Mouse (Mus musculus) intestine, embryonic 14.5 days (tissue): Measurements from ENCODE around the gene Cntln. TPM values are rescaled to one million over a fixed set of nuclear protein-coding genes. Genes with fewer than 3 reads are reported as not detected.

Experiments
- ATAC-seq: fragments of 200-750 bp; cut with Nextera tagmentation; replicated peaks from 2 replicates; pipeline ENCODE4 v1.8.0; 2017; ENCODE audit warnings: low read depth, moderate number of reproducible peaks, moderate TSS enrichment, moderate library complexity; ENCODE audit not compliant: low FRiP score, low TSS enrichment
- DNase-seq: peaks from one replicate; pipeline ENCODE4 v3.0.0-alpha.2; 2018; ENCODE audit warnings: low spot score
- H3K27ac ChIP-seq: fragments of 300-500 bp; sonication (generic); 2 replicates; pipeline ENCODE4 v1.5.1; 2014; ENCODE audit warnings: low read depth, mild to moderate bottlenecking, control low read depth
- H3K27me3 ChIP-seq: fragments of 300-500 bp; sonication (generic); replicated peaks from 2 replicates; pipeline ENCODE4 v1.6.1; 2014; ENCODE audit warnings: low read length, control low read depth; ENCODE audit not compliant: control insufficient read depth, insufficient read depth
- H3K36me3 ChIP-seq: fragments of 300-500 bp; sonication (generic); 2 replicates; pipeline ENCODE4 v1.6.1; 2014; ENCODE audit warnings: low read length, control low read depth; ENCODE audit not compliant: control insufficient read depth, insufficient read depth
- H3K4me1 ChIP-seq: fragments of 300-500 bp; sonication (generic); replicated peaks from 2 replicates; pipeline ENCODE4 v1.6.1; 2014; ENCODE audit warnings: low read length, control low read depth, mixed read lengths; ENCODE audit not compliant: control insufficient read depth, insufficient read depth
- H3K4me2 ChIP-seq: fragments of 300-500 bp; sonication (generic); 2 replicates; pipeline ENCODE4 v1.6.1; 2014; ENCODE audit warnings: low read length
- H3K4me3 ChIP-seq: fragments of 300-500 bp; sonication (generic); 2 replicates; pipeline ENCODE4 v1.5.1; 2014; ENCODE audit warnings: low read depth, low read length, control low read depth, mixed read lengths
- H3K9ac ChIP-seq: fragments of 300-500 bp; sonication (generic); 2 replicates; pipeline ENCODE4 v1.6.1; 2014; ENCODE audit warnings: mild to moderate bottlenecking, low read length
- H3K9me3 ChIP-seq: fragments of 300-500 bp; sonication (generic); 2 replicates; pipeline ENCODE4 v1.6.1; 2016; ENCODE audit warnings: low read length, control low read depth; ENCODE audit not compliant: control insufficient read depth
- WGBS: fragments of 180-500 bp; shearing (Covaris S2); extraction: QIAGEN DNeasy Blood & Tissue Kit; methylation state at CpG from one replicate; pipeline ENCODE4 v1.1.7; 2014; 5-methylcytosine and 5-hydroxymethylcytosine counted together
- polyA plus RNA-seq: library from polyadenylated mRNA; unstranded; fragments of >200 nt; fragmentation: Nextera tagmentation; extraction: Ambion mirVana; gene quantifications from 2 replicates; pipeline ENCODE4 v1.2.1, GENCODE M21; 2014

Cntln gene
- polyA plus RNA-seq: 9.2 and 10.9 TPM in 2 replicates

DNA sequence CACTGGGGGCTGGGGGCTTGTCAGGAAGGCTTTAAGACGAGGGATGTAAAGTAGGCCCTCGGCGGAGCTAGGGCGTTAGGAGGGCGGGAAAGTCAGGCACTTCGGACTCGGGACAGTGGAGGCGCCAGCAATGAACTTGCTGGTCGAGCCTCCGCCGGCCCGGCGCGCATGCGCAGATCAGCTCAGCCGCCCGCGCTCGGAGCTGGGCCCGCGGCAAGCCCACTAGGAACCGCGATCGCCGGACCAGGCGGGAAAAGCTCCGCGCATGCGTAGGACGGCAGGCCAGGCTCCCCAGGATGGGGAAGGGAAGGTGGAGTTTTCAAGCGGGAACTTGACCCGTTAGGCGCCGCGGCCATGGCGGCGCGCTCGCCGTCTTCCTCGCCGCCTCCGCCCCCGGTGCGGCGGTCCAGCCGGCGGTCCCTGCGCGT is at the start of gene Cntln:
TSS of gene Cntln (plus strand) at position 199 of the 428 bp plus-strand sequence.
- H3K4me2 ChIP-seq: peak within 1 kb of the TSS; percentile 51
- DNase-seq: peak; percentile 94
- 0 out of 2 replicates have a peak, but pooled peaks cover 2% of the 10 kb centered on the region for H3K9me3 ChIP-seq
- ATAC-seq: peak; percentile 97
- peak within 1 kb of the TSS; percentile 74 for H3K4me3 ChIP-seq
- peak within 1 kb of the TSS; percentile 95 for H3K27ac ChIP-seq
- peak within 1 kb of the TSS; percentile 87 for H3K9ac ChIP-seq
- no peaks in the 10 kb centered on the region for H3K36me3 ChIP-seq
- WGBS: under 1% methylated on average over 50 of the region's 50 CpGs
- peaks cover 6% of the 10 kb centered on the region for H3K4me1 ChIP-seq
- H3K27me3 ChIP-seq: no peaks in the 10 kb centered on the region

DNA sequence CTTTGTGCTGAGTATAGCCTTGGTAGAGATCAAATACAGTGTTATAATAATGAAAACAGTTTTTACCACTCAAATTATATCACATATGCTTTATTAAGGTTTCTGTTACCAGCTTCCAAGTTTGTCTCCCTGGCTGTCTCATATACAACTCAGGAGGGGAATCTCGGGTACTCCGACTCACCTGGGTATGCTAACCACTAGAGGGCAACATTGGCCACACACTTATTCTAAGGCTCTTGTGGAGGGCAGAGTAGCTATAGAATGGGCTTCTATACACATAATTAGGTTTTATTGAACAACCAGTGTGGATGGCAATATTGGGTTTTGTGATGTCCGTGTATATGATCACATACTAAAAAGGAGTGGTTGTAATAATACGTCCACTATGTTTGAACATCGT is 47.1 kb upstream of the Cntln start:
- DNase-seq (no peak), ATAC-seq (no peak)
- H3K27ac ChIP-seq: no peak overlapping the region
- no peak overlapping the region for H3K4me3 ChIP-seq
- H3K9me3 ChIP-seq: no peaks in the 10 kb centered on the region
- H3K27me3 ChIP-seq: no peaks in the 10 kb centered on the region
- H3K36me3 ChIP-seq: no peaks in the 10 kb centered on the region
- H3K9ac ChIP-seq: no peak overlapping the region
- H3K4me2 ChIP-seq: no peak overlapping the region
- WGBS: 39% methylated on average over 5 of the region's 5 CpGs
- no peaks in the 10 kb centered on the region for H3K4me1 ChIP-seq

DNA sequence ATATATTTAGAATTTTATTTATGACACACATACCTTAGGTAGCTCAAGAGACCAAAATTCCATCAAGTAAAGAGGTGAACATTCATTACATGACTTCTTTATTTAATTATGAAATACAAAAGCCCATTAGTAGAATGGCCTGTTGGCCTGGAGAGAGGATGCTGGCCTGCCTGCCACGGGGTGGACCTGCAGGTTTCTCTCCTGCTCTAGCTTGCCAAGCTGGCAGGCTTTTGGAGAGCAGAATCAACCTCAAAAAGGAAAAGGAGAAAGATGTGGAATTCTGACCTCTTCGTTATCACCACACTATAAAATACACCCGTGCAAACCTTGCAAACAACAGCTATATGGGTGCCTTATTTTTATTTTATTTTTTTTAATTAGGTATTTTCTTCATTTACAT is 45.6 kb upstream of the Cntln start:
- Histone ChIP-seq H3K4me2 (no peak overlapping the region), H3K27me3 (no peaks in the 10 kb centered on the region), H3K9me3 (no peaks in the 10 kb centered on the region), H3K9ac (no peak overlapping the region), H3K36me3 (no peaks in the 10 kb centered on the region), H3K27ac (no peak overlapping the region), H3K4me1 (no peaks in the 10 kb centered on the region), H3K4me3 (no peak overlapping the region)
- no peak for ATAC-seq
- WGBS: 83% methylated on average over 3 of the region's 3 CpGs
- DNase-seq: no peak

DNA sequence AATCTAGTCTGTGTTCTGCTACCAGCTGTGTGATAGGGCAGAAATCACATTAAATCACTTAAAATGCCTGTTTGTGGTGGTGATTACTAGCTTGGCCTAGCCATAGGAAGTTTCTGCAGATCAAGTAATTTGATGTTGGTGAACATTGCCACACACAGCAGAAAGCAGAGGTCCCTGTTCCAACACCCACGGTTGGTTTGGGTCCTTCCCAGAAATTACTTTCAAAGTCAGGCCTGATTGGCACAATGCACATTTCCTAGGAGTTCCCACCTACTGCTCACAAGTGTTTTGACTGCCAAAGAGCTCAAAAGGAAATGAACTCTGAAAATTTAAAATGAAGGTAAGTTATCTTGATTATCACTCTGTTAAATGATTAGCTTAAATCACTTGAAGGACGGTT is 44.6 kb upstream of the Cntln start:
- Histone ChIP-seq H3K4me3 (no peak overlapping the region), H3K9ac (no peak overlapping the region), H3K4me1 (no peaks in the 10 kb centered on the region), H3K4me2 (no peak overlapping the region), H3K27ac (no peak overlapping the region), H3K36me3 (no peaks in the 10 kb centered on the region), H3K27me3 (no peaks in the 10 kb centered on the region), H3K9me3 (no peaks in the 10 kb centered on the region)
- 88% methylated on average over 2 of the region's 2 CpGs for WGBS
- DNase-seq (no peak), ATAC-seq (no peak)

DNA sequence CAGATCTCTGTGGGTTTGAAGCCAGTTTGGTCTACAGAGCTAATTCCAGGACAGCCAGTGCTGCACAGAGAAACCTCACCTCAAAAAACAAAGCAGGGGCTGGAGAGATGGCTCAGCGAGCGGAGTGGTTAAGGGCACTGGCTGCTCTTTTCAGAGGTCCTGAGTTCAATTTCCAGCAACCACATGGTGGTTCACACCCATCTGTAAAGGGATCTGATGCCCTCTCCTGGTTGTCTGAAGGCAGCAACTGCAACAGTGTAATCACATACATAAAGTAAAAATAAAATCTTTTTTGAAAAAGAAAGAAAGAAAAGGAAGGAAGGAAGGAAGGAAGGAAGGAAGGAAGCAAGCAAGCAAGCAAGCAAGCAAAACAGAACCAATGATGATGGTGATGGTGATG is 26.5 kb upstream of the Cntln start:
- H3K27me3 ChIP-seq: no peaks in the 10 kb centered on the region
- whole genome bisulfite sequencing: 67% methylated on average over 2 of the region's 2 CpGs
- no peak overlapping the region for H3K27ac ChIP-seq
- ATAC-seq (no peak), DNase-seq (no peak)
- H3K9me3 ChIP-seq: no peaks in the 10 kb centered on the region
- no peaks in the 10 kb centered on the region for H3K4me1 ChIP-seq
- H3K4me3 ChIP-seq: no peak overlapping the region
- no peaks in the 10 kb centered on the region for H3K36me3 ChIP-seq
- H3K4me2 ChIP-seq: no peak overlapping the region
- H3K9ac ChIP-seq: no peak overlapping the region

DNA sequence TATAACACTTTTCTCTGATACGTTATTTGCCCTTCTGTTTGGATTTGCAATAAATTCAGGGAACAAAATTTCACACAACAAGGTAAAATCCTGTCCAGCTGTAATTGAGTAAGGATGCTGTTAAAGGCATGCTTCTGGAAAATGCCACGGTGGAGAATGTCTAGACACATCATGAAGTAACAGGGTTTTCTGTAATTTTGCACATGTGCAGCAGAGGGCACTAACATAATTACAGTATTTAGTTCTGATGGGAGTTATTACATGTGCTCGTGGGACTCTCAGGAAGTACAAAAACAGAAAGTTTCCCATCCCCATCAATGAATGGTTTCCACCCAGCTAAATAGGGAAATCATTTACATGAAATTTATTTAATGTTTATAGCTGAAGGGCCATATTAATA is 7.8 kb upstream of the Cntln start:
- no peak for DNase-seq
- 10% methylated on average over 3 of the region's 3 CpGs for WGBS
- no peak overlapping the region for H3K27ac ChIP-seq
- H3K4me2 ChIP-seq: no peak overlapping the region
- H3K9ac ChIP-seq: no peak overlapping the region
- H3K27me3 ChIP-seq: no peaks in the 10 kb centered on the region
- no peaks in the 10 kb centered on the region for H3K36me3 ChIP-seq
- H3K4me3 ChIP-seq: no peak overlapping the region
- ATAC-seq: no peak
- no peaks in the 10 kb centered on the region for H3K4me1 ChIP-seq
- no peaks in the 10 kb centered on the region for H3K9me3 ChIP-seq

DNA sequence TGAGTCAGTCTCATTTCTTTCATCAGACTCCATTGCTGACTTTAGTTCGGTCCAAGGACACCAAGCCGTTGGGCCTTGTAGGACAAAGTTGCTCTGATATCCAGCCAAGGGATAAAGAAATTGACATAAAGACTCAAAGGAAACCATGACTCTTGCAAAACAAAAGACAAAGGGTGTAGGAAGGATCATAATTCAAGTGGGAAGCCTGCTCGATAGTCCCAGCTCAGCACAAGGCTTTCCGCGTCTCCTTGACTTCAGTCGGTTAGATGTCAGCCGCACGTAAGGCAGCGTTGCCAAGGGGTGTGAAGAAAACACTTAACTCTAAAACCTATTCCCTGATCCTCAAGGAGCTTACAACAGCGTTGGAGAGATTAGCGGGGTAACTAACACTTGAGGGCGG is 463 bp upstream of the Cntln start:
- H3K9me3 ChIP-seq: 0 out of 2 replicates have a peak, but pooled peaks cover 2% of the 10 kb centered on the region
- peaks cover 6% of the 10 kb centered on the region for H3K4me1 ChIP-seq
- H3K27ac ChIP-seq: peak overlapping the region; percentile 95; the same call in 1 of the 2 replicates
- ATAC-seq: no peak; the same call in 1 of the 2 replicates
- peak overlapping the region; percentile 74 for H3K4me3 ChIP-seq
- H3K9ac ChIP-seq: peak overlapping the region; percentile 87
- DNase-seq: no peak
- no peaks in the 10 kb centered on the region for H3K36me3 ChIP-seq
- peak overlapping the region; percentile 51 for H3K4me2 ChIP-seq
- 69% methylated on average over 12 of the region's 12 CpGs for WGBS
- H3K27me3 ChIP-seq: no peaks in the 10 kb centered on the region

DNA sequence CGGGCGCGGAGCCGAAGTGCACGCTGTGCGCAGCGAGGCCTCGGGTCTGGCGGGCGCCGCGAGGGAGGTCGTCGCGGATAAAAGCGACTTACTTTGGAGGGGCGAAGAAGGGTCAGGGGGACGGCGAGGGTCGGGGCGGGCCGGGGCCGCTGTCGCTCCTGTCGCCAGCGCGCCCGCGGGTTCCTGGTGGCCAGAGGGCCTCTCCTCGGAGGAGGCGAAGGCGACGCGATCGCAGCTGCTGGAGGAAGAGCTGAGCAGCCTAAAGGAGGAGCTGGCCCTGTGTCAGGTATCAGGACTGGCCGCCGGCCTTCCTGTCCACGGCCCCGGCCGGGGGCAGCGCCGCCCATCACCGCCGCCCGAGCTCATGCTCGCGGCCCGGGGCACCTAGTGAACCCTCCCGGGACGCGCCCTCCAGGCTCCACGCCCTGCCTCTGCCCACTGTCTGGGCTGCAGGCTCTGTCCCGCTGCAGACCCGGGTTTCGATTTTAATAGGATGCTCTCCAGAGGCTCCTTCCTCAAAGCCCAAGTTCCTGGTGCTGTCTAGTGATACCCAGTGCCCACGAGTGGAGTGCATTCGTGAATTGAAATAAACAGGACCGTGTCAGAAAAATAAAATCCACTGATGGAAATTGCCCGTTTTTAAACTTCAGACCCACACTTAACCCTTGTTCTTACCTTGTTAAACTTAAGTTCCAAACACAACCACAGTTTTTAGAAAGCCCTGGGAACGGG is 596 bp downstream of the Cntln start:
- peak overlapping the region; percentile 95 for H3K27ac ChIP-seq
- DNase-seq: peak; percentile 87
- 0 out of 2 replicates have a peak, but pooled peaks cover 2% of the 10 kb centered on the region for H3K9me3 ChIP-seq
- WGBS: 2% methylated on average over 54 of the region's 60 CpGs
- peaks cover 6% of the 10 kb centered on the region for H3K4me1 ChIP-seq
- H3K27me3 ChIP-seq: no peaks in the 10 kb centered on the region
- ATAC-seq: peak; percentile 80
- no peaks in the 10 kb centered on the region for H3K36me3 ChIP-seq
- peak overlapping the region; percentile 74 for H3K4me3 ChIP-seq
- peak overlapping the region; percentile 51 for H3K4me2 ChIP-seq
- H3K9ac ChIP-seq: peak overlapping the region; percentile 87

DNA sequence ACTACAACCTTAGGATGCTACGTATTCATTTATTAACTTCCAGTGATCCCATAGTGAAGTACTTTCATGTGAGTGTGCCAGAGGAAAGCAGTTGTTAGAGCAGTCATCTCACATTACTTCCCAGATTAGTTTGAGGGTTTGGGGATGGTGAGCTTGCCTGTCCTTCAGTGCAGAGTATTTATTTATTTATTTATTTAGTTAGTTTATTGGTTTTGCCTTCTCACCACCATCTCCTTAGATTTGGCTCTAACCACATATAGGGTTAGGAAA is 1.1 kb downstream of the Cntln start:
- peak overlapping the region; percentile 87 for H3K9ac ChIP-seq
- no peak for ATAC-seq
- no peaks in the 10 kb centered on the region for H3K27me3 ChIP-seq

More for the DNA sequence above, 1.1 kb downstream of the Cntln start:
- 38% methylated on average over 1 of the region's 1 CpGs for WGBS
- H3K4me3 ChIP-seq: peak overlapping the region; percentile 74
- no peaks in the 10 kb centered on the region for H3K36me3 ChIP-seq
- H3K4me1 ChIP-seq: peaks cover 6% of the 10 kb centered on the region
- H3K4me2 ChIP-seq: peak overlapping the region; percentile 51
- H3K27ac ChIP-seq: peak overlapping the region; percentile 95; the same call in 1 of the 2 replicates
- 0 out of 2 replicates have a peak, but pooled peaks cover 2% of the 10 kb centered on the region for H3K9me3 ChIP-seq
- no peak for DNase-seq
